Mouse (Mus musculus) limb, embryonic 12.5 days (tissue): ENCODE measurements at regions not wholly inside any gene's neighbourhood (a gene's known extent, or its start where the extent isn't known, plus 50 kb on each side); places are given as distances from the start of the nearest gene placed in this dataset.
A peak's percentile ranks its signal among the peaks of the same experiment; 100 is the strongest.

Experiments used
- ATAC-seq: fragments of 200-750 bp; cut with Nextera tagmentation; 2 replicates; pipeline ENCODE4 v1.8.0; 2017; ENCODE audit warnings: low read depth, moderate TSS enrichment; ENCODE audit not compliant: insufficient number of reproducible peaks, insufficient read depth, low FRiP score, low TSS enrichment
- H3K27ac ChIP-seq: fragments of 300-500 bp; sonication (generic); 2 replicates; pipeline ENCODE4 v1.5.1; 2016; ENCODE audit warnings: mild to moderate bottlenecking, moderate library complexity
- H3K27me3 ChIP-seq: fragments of 300-500 bp; sonication (generic); 2 replicates; pipeline ENCODE4 v1.6.1; 2016; ENCODE audit warnings: mild to moderate bottlenecking, moderate library complexity
- H3K36me3 ChIP-seq: fragments of 300-500 bp; sonication (generic); 2 replicates; pipeline ENCODE4 v1.6.1; 2016; ENCODE audit warnings: mild to moderate bottlenecking, moderate library complexity
- H3K4me1 ChIP-seq: fragments of 300-500 bp; sonication (generic); replicated peaks from 2 replicates; pipeline ENCODE4 v1.6.1; 2016
- H3K4me2 ChIP-seq: fragments of 300-500 bp; sonication (generic); 2 replicates; pipeline ENCODE4 v1.6.1; 2016; ENCODE audit warnings: mild to moderate bottlenecking, moderate library complexity
- H3K4me3 ChIP-seq: fragments of 300-500 bp; sonication (generic); replicated peaks from 2 replicates; pipeline ENCODE4 v1.5.1; 2016; ENCODE audit warnings: mild to moderate bottlenecking
- H3K9ac ChIP-seq: fragments of 300-500 bp; sonication (generic); replicated peaks from 2 replicates; pipeline ENCODE4 v1.6.1; 2016; ENCODE audit warnings: mild to moderate bottlenecking, moderate library complexity
- H3K9me3 ChIP-seq: fragments of 300-500 bp; sonication (generic); 2 replicates; pipeline ENCODE4 v1.6.1; 2016; ENCODE audit warnings: mild to moderate bottlenecking, moderate library complexity
- WGBS: fragments of 180-500 bp; shearing (Covaris S2); methylation state at CpG from one replicate; pipeline ENCODE4 v1.1.7; 2016; 5-methylcytosine and 5-hydroxymethylcytosine counted together

DNA sequence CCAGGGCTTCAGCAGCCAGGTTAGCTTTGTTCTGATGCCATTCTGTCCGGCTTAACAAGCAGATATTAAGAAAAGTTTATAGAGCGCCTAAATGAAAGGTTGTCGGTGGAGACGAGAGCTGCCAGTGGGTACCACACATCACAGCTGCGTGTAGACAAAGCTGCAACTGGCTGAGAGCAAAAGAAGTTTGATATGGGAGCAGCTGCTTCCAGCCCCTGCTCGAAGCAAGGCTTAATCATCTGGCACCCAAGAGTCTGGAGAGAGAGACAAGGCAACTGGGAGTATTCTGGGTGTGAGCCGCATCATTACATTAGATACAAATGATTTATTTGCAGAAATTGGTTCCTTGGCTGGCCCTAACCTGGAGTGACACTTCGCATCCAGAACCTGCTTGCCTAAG lies 2488.7 kb upstream of the Gm7489 start:
- H3K9ac ChIP-seq: no peak overlapping the region
- no peaks in the 10 kb centered on the region for H3K36me3 ChIP-seq
- WGBS: 69% methylated on average over 8 of the region's 8 CpGs
- H3K4me2 ChIP-seq: no peak overlapping the region
- H3K9me3 ChIP-seq: no peaks in the 10 kb centered on the region
- no peaks in the 10 kb centered on the region for H3K27me3 ChIP-seq
- no peaks in the 10 kb centered on the region; the same call in 1 of the 2 replicates for H3K4me1 ChIP-seq
- H3K4me3 ChIP-seq: no peak overlapping the region
- no peak for ATAC-seq
- no peak overlapping the region for H3K27ac ChIP-seq

GRCm38 (mm10) chr15:51403581-51403980 lies 2481.1 kb upstream of the Gm7489 start:
- H3K36me3 ChIP-seq: no peaks in the 10 kb centered on the region
- no peaks in the 10 kb centered on the region for H3K9me3 ChIP-seq
- no peak overlapping the region for H3K4me3 ChIP-seq
- no peaks in the 10 kb centered on the region for H3K4me1 ChIP-seq
- H3K27ac ChIP-seq: no peak overlapping the region
- 86% methylated on average over 3 of the region's 3 CpGs for WGBS
- ATAC-seq: no peak
- H3K9ac ChIP-seq: no peak overlapping the region
- H3K4me2 ChIP-seq: no peak overlapping the region
- no peaks in the 10 kb centered on the region for H3K27me3 ChIP-seq

DNA sequence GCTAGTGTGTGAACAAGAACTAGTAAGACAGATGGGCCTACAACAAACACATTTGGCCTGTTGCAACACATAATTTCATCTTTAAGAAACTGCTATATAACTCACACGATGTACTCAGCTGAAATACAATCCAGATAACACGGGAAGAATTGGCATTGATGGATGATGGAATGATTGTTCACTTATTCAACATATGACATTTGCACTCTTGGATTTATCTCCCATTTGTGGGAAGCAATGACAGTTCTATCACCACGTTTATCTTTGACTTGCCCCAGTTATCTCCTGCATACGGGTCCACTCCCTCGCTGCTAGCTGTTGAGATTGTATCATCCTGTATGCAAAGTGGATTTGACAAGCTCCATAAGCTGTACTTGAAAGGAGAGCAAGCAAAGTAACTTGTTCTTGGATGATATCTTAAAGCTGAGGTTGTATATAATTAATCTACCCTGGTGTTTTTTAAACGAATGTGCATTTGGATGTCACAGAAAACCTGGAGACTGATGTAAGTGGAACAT lies 2474.9 kb upstream of the Gm7489 start:
- WGBS: 75% methylated on average over 6 of the region's 6 CpGs

DNA sequence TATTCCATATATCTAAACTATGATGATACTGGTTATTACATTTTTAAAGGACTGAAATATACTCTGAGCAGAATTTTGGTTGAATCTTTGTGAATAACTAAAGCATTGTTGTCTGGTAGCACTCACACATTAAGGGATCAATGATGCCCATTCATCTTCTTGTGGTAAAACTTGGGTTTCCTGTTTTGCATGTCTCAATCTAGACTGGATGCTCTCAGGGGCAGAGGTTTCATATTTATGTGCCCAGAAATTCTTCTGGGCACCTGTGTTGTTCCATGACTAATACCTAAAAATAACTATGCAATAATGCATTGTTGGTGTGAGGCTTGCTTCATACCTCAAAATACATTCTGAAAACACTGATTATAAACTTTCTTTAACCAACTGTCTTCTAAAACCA lies 2472.7 kb upstream of the Gm7489 start:
- Histone ChIP-seq H3K9me3 (no peaks in the 10 kb centered on the region), H3K27me3 (no peaks in the 10 kb centered on the region), H3K36me3 (no peaks in the 10 kb centered on the region), H3K9ac (no peak overlapping the region), H3K27ac (no peak overlapping the region), H3K4me3 (no peak overlapping the region), H3K4me2 (no peak overlapping the region), H3K4me1 (no peaks in the 10 kb centered on the region)
- no peak for ATAC-seq

More for the DNA sequence above, 2474.9 kb upstream of the Gm7489 start:
- H3K9ac ChIP-seq: no peak overlapping the region
- no peaks in the 10 kb centered on the region for H3K9me3 ChIP-seq
- H3K36me3 ChIP-seq: no peaks in the 10 kb centered on the region
- H3K27me3 ChIP-seq: no peaks in the 10 kb centered on the region
- H3K4me2 ChIP-seq: no peak overlapping the region
- H3K4me1 ChIP-seq: no peaks in the 10 kb centered on the region
- no peak overlapping the region for H3K27ac ChIP-seq
- ATAC-seq: no peak
- no peak overlapping the region for H3K4me3 ChIP-seq

DNA sequence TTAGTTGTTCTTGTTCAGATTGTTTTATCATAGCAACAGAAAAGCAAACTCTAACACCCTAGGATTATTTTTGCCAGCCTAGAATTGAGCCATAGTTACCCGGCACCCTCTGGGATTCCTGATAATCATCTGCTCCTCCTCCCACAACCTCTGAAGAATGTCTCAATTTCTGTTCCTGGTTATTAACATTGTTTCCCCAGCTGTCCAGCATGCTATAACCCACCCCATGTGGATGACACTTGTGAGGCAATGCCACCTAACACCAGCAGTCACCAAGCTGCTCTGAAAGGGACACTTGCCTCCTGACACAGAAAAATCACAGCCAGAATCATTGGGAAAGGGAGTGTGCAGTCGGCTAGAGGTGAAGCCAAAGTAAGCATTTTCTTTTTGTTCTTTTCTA lies 2442.1 kb upstream of the Gm7489 start:
- 77% methylated on average over 2 of the region's 2 CpGs for WGBS

GRCm38 (mm10) chr15:51469895-51470294 lies 2414.8 kb upstream of the Gm7489 start:
- no peaks in the 10 kb centered on the region for H3K4me1 ChIP-seq
- no peaks in the 10 kb centered on the region for H3K9me3 ChIP-seq
- no peak for ATAC-seq
- no peak overlapping the region for H3K4me2 ChIP-seq
- WGBS: 81% methylated on average over 3 of the region's 3 CpGs
- no peaks in the 10 kb centered on the region for H3K27me3 ChIP-seq
- no peak overlapping the region for H3K4me3 ChIP-seq
- H3K27ac ChIP-seq: no peak overlapping the region
- H3K36me3 ChIP-seq: no peaks in the 10 kb centered on the region
- no peak overlapping the region for H3K9ac ChIP-seq

More for the DNA sequence above, 2442.1 kb upstream of the Gm7489 start:
- Histone ChIP-seq H3K36me3 (no peaks in the 10 kb centered on the region), H3K27me3 (no peaks in the 10 kb centered on the region), H3K4me3 (no peak overlapping the region), H3K9ac (no peak overlapping the region), H3K9me3 (no peaks in the 10 kb centered on the region), H3K4me2 (no peak overlapping the region), H3K27ac (no peak overlapping the region), H3K4me1 (no peaks in the 10 kb centered on the region)
- ATAC-seq: no peak

GRCm38 (mm10) chr15:51471143-51471542 lies 2413.6 kb upstream of the Gm7489 start:
- Histone ChIP-seq H3K4me3 (no peak overlapping the region), H3K4me1 (no peaks in the 10 kb centered on the region), H3K27ac (no peak overlapping the region), H3K27me3 (no peaks in the 10 kb centered on the region), H3K36me3 (no peaks in the 10 kb centered on the region), H3K9me3 (no peaks in the 10 kb centered on the region), H3K9ac (no peak overlapping the region), H3K4me2 (no peak overlapping the region)
- 85% methylated on average over 1 of the region's 1 CpGs for WGBS
- no peak for ATAC-seq

- no peaks in the 10 kb centered on the region for H3K27me3 ChIP-seq
- no peak overlapping the region for H3K9ac ChIP-seq
- no peak overlapping the region for H3K4me2 ChIP-seq
- H3K4me1 ChIP-seq: no peaks in the 10 kb centered on the region
- 89% methylated on average over 2 of the region's 2 CpGs for WGBS
- H3K9me3 ChIP-seq: no peaks in the 10 kb centered on the region
- H3K4me3 ChIP-seq: no peak overlapping the region
- H3K36me3 ChIP-seq: no peaks in the 10 kb centered on the region
- ATAC-seq: no peak
- no peak overlapping the region for H3K27ac ChIP-seq
Observed at GRCm38 (mm10) chr15:51472049-51472448, 2412.7 kb upstream of the Gm7489 start.

DNA sequence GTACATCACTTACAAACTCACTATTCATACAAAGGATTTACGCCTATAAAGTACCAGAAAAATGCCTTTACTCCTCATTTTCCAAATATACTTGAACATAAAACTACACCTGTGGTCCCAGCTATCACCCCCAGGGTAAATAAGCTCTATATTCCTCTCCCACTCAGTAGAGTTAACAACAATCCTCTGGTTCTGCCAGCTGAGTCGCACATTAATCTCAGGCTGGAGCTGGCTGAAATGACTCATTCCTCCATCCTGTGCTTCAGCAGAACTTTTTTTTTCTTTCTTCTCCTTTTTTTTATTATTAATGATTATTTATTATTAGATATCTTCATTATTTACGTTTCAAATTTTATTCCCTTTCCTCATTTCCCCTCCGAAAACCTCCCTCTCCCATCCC lies 2402.8 kb upstream of the Gm7489 start:
- no peaks in the 10 kb centered on the region for H3K9me3 ChIP-seq
- H3K4me2 ChIP-seq: no peak overlapping the region
- H3K27ac ChIP-seq: no peak overlapping the region
- no peaks in the 10 kb centered on the region for H3K36me3 ChIP-seq
- WGBS: 81% methylated on average over 4 of the region's 4 CpGs
- H3K4me1 ChIP-seq: no peaks in the 10 kb centered on the region; the same call in 1 of the 2 replicates
- no peak for ATAC-seq
- no peaks in the 10 kb centered on the region for H3K27me3 ChIP-seq
- no peak overlapping the region for H3K4me3 ChIP-seq
- H3K9ac ChIP-seq: no peak overlapping the region

- Histone ChIP-seq H3K36me3 (no peaks in the 10 kb centered on the region), H3K27me3 (no peaks in the 10 kb centered on the region), H3K4me3 (no peak overlapping the region), H3K4me2 (no peak overlapping the region), H3K9ac (no peak overlapping the region), H3K4me1 (no peaks in the 10 kb centered on the region; the same call in 1 of the 2 replicates), H3K27ac (no peak overlapping the region), H3K9me3 (no peaks in the 10 kb centered on the region)
- 79% methylated on average over 2 of the region's 2 CpGs for WGBS
- ATAC-seq: no peak
Observed at GRCm38 (mm10) chr15:51484207-51484606, 2400.5 kb upstream of the Gm7489 start.

DNA sequence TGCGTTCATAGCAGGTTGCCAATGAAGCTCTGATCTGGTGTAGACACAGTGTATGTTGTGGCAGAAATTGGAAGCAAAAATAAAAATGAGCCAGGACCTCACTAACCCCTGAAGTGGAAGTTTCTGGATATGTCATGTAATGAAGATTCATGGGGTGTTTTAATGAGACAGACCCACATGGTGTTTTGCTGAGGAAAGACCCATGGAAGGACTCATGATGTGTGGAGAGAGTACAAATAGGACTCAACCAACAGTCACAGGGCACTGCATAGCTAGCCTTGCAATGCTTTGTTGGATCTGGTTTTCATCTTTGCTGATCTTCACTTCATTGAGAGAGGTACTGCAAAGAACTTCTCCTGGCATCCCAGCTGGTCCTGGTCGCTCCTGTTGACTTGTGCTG lies 2399.2 kb upstream of the Gm7489 start:
- WGBS: 79% methylated on average over 2 of the region's 2 CpGs
- H3K36me3 ChIP-seq: no peaks in the 10 kb centered on the region
- no peak overlapping the region for H3K4me3 ChIP-seq
- H3K27me3 ChIP-seq: no peaks in the 10 kb centered on the region
- no peak overlapping the region for H3K9ac ChIP-seq
- no peaks in the 10 kb centered on the region; the same call in 1 of the 2 replicates for H3K4me1 ChIP-seq
- H3K4me2 ChIP-seq: no peak overlapping the region
- H3K9me3 ChIP-seq: no peaks in the 10 kb centered on the region
- no peak overlapping the region for H3K27ac ChIP-seq
- no peak for ATAC-seq

- peak overlapping the region; percentile 41 for H3K4me2 ChIP-seq
- no peak overlapping the region for H3K9ac ChIP-seq
- H3K27ac ChIP-seq: peak overlapping the region; percentile 87
- peaks cover 36% of the 10 kb centered on the region for H3K4me1 ChIP-seq
- no peaks in the 10 kb centered on the region for H3K27me3 ChIP-seq
- H3K9me3 ChIP-seq: no peaks in the 10 kb centered on the region
- H3K36me3 ChIP-seq: no peaks in the 10 kb centered on the region
- H3K4me3 ChIP-seq: no peak overlapping the region
- 60% methylated on average over 12 of the region's 12 CpGs for WGBS
- ATAC-seq: no peak
Observed at GRCm38 (mm10) chr15:51502058-51502741, 2382.5 kb upstream of the Gm7489 start.
